Mouse (Mus musculus) frontal cortex, adult 2 months (tissue): ENCODE results near the gene Plek2. TPM values are rescaled to one million over a fixed set of nuclear protein-coding genes. Genes with fewer than 3 reads are reported as not detected.

Experiments used
- DNase-seq, 2 experiments: peaks; one replicate each; pipeline ENCODE4 v3.0.0; 2022; ENCODE audit warnings: low spot score in 1 of 2; ENCODE audit errors: extremely low spot score in 1 of 2
- polyA plus RNA-seq: library from polyadenylated mRNA; depleted of rRNA; stranded (reverse); fragments of >200 nt; gene quantifications from 2 replicates; pipeline ENCODE4 v1.2.3, GENCODE M21; 2012

The Plek2 gene
- polyA plus RNA-seq, 1 experiment = 0.14 TPM

DNA sequence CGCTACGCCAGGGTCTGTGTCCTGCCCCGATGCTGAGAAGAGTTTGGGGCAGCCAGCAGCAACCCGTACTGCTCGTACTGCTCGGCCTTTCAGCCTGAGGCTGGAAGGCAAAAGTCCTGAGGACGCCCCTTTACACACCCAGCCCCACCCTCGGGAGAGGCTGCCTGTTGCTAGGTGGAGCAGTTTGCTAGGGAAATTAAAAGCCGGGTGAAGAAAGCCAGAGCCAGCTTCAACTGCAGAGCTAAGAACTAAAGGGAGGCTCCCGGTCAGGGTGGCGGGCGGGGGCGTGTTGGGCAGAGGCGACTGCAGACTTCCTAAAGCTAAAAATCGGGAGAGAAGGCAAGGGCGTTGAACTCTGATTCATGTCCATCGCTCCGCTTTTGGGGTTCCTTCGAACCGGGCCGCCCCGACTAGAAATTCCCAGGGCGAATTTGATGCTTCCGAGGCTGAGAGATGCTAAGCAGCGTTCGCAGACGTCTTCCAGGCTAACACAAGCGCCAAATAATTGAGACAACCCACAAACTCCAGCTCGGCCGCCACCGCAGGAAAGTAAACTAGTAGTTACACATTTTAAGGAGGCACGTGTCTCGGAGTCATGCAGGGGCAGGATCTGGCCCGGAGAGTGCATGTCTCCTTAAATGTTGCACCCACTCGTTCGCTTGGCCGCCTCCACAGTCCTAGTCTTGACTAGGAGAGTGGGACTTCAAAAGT lies 5.1 kb upstream of the Plek2 start:
- peak; percentile 27 to 53 for DNase-seq

DNA sequence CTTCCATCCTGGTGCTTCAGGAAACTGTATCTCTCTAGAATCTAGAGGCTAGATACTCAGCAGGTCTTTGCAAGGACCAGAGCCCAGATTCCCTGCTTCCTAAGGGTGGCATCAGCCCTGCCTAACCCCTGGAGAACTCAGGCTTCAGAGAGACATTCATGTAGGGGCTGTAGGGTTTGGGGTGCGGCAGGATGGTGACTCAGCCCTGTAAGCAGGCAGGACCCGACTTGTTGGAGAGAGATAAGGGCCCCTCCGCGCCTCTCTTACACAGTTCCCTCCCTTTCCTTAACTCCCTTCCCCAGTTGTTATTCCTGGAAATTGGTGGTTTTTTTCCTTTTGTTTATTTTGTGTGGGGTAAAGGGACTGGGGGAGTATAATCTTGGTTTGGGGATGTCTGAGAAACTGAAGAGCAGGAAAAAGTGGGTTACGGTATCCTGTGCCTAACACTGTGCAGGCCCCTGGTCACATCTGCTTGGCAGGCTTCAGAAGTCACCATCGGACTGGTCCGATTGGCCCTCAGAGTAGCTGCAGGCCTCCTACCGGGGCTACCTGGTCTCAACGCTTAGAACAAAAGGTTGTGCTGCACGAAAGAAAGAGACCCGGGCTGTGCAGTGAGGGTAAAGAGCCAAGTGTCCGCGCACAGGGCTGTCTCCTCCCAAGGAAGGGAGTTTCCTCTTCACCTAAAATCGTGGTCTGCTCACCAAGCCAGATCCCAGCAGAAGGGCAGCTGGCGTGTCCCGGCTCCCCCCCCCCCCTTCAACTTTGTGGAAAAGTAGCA lies 4.1 kb upstream of the Plek2 start:
- no peak for DNase-seq

DNA sequence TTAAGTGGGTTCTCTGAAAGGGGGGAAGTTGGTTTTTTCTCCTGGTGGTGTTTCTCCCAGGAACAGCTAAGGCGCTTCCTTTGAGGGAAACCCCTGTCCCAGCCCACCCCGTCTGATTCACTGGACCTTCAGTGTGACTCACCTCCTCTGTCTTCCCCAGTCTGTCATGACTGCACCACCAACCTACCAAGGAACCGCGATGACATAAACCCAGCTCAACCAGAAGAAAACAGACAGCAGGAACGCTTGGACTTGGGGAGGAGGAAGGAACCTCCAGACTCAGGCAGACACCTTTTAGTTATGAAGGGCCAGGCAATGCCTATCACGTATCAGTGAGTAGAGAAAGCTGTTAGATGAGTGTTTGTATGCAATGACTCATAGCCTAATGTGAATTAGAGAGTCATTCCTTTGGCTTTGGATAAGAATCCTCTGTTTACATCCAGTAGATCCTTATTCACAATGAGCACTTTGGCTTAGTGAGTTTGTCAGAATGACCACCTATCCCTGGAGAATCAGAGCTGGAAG lies 1.4 kb upstream of the Plek2 start:
- DNase-seq = no peak

DNA sequence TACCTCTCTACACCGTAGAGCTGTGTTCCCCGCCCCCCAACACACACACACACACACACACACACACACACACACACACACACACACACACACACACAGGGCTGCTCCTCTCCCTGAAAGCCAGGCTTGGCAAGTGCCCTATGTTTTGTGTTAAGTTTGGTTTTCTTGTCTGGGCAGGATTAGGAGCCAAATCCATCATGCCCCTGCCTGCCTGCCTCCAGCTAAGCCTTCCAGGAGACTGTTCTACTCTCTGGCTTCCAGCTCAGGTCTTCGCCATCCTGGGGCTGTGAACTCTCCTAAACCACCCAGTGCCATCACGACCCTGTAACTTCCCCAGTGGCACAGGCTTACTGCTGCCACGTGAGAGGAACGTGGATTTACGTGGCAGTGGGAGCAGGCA lies 2.3 kb downstream of the Plek2 start:
- no peak for DNase-seq

DNA sequence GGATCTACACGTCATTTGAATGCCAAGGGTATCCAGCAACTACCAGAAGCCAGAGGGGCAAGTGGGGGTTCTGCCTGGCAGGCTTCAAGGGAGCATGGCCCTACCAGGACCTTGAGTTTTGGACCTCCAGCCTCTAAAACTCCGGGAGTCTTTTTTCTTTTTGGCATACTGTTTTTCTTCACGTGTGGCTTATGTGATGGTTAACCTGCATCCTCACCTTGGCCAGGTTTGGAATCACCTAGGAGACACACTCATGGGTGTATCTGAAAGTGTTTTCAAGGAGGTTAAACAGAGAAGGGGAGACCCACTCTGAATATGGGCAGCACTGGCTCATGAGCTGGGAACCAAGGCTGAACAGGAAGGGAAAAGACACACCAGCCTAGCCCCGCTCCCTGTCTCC lies 3.5 kb downstream of the Plek2 start:
- DNase-seq = no peak

DNA sequence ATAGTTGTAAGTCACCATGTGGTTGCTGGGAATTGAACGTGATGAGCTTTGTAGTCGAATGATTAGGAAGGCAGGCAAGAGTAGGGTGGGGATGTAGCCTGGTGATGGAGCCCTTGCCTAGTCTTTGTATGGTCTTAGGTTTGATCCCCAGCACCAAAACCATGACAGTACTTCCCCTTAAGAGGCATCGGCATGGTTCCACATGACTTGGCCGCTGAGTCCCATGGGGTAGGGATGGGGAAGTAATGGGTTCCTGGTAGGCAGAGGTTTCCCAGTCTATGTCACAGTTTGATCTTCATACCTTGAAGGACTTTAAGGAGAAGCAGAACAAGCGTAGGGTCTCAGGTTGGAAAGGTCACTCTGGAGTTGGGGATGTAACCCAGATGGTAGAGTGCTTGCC lies 5.3 kb downstream of the Plek2 start:
- DNase-seq = no peak

DNA sequence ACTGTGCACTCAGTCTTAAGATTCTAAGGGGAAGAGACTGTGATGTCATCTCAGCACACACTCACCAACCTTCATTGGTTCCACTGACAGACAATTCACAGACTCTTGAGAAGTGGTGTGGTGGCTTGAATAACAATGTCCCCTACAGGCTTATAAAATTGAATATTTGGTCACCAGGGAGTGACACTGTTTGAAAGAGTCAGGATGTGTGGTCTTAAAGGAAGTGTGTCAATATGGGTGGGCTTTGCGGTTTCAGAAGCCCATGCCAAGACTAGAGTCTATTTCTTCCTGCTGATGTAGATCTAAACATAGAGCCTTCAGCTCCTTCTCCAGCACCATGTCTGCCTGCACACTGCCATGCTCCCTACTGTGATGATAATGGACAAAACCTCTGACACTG lies 8.9 kb downstream of the Plek2 start:
- no peak for DNase-seq

DNA sequence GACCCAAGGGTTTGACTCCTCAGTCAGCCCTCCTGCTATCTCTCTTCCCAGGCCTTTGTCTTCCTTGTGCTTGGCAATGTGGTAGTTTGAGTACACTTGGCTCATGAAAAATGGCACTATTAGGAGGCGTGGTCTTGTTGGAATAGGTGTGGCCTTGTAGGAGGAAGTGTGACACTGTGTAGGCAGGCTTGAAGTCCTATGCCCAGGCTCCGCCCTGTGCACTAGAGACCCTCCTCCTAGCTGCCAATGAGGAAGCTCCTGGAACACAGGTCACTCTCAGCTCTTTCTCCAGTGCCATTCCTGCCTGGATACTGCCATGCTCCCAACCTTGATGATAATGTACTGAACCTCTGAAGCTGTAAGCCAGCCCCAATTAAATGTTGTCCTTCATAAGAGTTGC lies 15.6 kb downstream of the Plek2 start:
- DNase-seq = no peak

DNA sequence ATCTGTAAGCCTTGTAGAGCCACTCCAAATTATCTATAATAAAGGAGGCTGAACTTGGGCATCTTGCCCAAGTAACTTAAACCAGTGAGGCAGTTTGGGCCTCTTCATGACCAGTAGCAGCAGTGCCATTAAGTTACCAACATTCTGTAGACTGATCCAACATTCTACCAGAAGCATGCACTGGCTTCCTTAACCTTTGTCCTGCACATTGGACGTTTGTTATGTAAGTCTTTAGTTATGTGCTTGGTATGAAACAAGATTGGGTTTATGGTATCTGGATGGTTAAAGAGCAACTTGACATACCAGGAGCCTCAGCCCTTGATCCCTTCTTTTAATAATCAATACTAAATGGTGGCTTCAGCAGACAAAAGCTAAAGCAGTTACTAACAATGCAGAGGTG lies 16.7 kb downstream of the Plek2 start:
- no peak for DNase-seq

DNA sequence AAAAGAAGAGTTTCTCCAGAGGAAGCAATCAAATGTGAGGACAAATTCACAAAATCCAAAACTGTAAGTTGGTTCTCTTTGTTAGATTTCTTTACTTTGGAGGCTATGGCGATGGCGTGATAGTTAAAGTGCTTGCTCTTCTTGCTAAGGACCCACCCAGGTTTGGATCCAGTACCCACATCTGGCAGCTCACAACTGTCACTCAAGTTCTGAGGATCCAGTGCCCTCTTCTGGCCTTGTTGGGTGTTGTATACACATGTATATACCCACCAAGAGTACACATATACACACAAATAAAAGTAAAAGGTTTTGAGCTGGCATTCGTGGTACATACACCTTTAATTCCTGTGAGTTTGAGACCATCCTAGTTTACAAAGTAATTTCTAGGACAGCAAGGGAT lies 32.2 kb downstream of the Plek2 start:
- no peak for DNase-seq

DNA sequence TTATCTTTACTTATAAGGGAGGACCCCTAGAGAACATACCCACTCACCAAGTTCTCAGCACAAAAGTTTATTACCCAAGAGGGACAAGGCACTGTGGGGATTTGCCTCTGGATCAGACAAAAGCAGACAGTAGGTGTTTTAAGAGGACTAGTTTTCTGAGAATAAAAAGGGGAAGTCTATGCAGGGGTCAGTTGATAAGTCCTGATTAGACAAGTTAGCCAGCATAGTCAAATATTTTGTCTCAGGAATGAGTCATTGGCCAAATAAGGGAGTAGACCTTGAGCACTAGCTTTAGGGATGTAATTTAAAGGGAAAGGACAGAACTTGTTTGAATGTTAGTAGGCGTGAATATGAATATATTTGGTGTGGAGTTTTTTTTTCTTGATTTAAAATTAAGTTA lies 38.6 kb downstream of the Plek2 start:
- no peak for DNase-seq

DNA sequence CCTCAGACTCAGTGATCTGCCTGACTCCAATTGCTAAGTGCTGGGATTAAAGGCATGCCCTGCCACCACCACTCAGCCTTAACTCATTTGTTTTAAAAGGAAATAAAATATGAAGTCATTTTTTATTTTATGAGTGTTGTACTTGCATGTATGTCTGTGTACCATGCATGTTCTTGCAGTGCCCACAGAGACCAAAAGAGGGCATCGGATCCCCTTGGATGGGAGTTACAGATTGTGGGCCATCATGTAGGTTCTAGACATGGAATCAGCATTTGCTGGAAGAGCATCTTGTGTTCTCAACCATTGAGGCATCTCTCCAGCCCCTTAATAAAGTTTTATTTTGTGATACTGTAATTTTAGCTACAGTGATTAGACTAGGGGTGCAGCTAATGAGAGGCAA lies 41.3 kb downstream of the Plek2 start:
- no peak for DNase-seq

DNA sequence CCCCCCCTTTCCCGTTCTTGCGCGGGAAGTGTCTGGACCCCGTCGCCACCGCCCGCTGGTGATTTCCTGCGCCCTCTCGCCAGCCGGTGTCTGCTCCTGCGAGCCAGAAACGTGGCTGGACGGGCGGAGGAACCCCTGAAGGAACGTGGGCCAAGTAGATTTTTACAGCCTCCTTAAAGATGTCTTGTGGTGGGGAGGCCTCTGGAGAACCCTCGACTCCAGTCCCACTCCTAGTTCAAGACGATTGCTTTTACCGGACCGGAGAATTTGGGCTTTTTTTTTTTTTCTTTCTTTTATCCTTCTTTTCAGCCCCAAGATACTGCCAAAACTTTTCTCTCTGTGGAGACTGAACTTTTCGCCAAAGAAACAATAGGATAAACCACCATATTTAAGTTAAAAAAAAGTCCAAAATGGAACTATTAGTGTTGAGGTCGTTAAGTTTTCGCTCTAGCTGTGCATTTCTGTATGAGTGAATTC lies 44.5 kb downstream of the Plek2 start:
- no peak for DNase-seq

DNA sequence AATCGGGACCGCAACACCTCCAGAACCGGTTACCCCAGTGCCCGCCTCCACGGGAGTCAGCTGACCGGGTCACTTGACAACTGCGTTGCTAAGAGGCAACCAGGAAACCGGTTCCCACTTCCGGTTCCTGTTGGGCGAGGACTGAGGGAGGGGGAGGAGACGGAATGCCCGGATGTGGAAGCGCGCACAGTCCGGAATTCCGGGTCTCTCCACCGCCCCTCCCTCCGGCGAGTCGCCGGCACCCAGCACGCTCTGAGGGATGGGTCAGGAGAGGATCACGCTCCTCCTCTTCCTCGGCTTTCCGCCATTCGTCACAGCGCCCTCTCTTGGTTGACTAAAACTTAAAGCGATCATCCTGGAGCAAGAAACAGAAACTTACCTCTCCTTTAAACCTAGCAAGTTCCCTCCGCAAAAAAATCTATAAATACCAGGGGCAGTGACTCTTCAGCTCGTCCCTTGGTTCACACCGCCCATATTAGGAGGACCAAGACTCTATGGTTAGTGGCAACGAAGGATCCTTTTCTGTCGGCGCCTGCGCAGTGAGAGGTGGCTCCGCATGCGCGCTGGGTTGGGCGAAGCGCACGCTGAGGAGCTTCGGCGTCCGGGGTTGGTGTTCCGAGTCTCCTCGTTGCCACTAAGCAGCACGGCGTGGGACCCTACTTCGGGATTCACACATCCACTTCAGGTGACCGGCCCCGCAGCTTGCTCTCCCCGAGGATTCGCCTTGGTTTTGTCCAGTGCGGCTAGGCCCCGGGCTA lies 45.1 kb downstream of the Plek2 start, which contains the start of the genes Atp6v1d and Eif2s1:
Gene Atp6v1d, minus strand, starts transcription at position 143 of the 758 bp plus-strand sequence.
Gene Eif2s1, plus strand, starts transcription at position 324 of the 758 bp plus-strand sequence.
- DNase-seq = peak; percentile 99

DNA sequence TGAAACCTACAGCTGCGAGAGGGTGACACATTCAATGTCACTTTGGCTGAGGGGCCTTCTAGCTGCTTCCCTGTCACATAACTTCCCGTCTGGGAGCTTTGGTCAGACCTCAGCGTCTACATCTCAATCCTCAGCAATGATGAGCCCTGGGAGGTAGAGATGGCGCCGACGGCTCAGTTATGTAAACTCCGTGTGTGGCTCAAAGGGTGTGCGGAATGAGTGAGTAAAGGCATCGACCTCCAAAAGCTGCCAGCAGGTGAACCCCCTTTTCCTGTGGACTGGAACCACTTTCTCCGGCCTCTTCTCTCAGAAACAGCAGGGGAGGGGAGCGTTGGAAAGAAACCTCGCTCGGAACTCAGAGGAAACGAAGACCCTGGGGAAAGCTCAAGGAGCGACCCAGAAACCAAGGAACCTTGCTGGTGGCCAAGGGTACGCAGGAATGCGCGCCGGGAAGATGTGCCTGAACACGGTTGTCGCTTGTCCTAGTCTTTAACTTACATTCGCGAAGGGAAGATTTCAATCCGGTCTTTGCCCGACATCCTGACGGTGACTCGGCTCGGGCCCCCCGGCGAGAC lies 45.8 kb downstream of the Plek2 start:
- peak in 1 of 2 experiments; percentile 30 for DNase-seq

DNA sequence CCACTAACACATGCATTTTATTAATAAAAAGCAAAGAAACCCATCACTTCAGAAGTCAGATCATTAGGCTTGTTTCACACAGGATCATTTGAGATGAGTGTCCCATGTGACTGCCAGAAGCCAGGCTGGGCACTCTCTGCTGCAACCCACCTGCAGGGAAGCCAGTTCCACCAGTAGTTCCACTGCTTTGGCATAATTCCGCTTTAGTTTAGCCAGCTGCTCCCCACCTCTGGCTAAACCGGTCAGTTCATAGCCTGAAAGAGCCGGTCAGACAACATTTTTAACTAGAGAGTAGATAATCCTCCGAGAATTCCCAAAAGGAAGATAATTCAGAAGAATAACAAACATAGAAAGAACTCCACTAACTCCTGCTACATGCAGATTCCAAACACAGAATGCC lies 58.5 kb downstream of the Plek2 start:
- DNase-seq = no peak

DNA sequence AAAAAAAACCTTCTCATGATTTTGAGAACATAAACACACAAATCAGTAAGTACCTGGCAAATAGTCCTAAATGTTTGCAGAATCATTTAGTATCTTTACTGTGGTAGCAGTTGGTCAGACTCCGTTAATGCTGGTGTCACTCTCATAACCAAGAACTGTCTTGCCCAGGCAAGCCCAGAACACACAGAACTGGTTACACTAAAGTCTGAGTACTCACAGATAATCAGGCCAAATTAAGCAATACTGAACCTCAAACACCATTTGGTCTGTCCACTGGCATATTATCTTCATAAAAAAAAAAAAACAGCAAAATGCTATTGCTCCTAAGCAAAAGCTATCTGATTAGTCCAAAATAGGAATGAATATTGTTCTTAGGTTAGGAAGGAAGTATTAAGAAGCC lies 64.3 kb downstream of the Plek2 start:
- DNase-seq = no peak

DNA sequence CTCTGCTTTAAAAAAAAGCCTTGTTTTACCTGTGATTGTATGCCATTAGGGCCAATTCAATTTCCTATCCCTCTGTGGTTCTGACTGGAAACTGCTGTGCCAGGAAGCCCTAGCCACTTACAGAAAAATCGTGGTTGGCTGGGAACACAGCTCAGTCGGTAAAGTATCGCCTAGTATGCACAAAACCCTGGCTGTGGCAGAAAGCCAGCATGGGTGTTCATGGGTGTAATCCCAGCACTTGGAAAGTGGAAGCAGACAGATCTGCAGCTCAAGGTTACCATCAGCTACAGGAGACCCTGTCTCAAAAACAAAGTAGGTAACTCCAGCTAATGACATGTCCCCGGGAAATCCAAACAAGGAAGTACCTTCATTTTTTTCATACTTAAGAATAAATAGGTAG lies 66.9 kb downstream of the Plek2 start:
- peak in 1 of 2 experiments; percentile 7 for DNase-seq
